22 mouse cellular contexts compared by ENCODE assay signal in genomic region chr1:178209966-178210365, GRCm38 (mm10). TPM values are rescaled to one million over a fixed set of nuclear protein-coding genes. Genes with fewer than 3 reads are reported as not detected.
DNase-seq lines count a peak whose midpoint lies in the region; ATAC-seq and TF ChIP-seq lines count a peak whose summit lies in the region.
"Had no signal": no experiment of that assay in that cellular context is flagged by ENCODE, and none has a peak within 500 bp of the region (broad histone marks: within the 10 kb centered on the region; RNA-seq: fewer than 3 reads in every experiment).

No protein-coding gene starts in this region.

- no peak for TF ChIP-seq CTCF in lung, embryonic 14.5 days (IDR thresholded peaks at IDR 0.05; ENCODE audit: low read depth)

- no peak overlapping the region for H3K4me2 ChIP-seq in heart, embryonic 15.5 days
- no peak overlapping the region for H3K4me2 ChIP-seq in lung, embryonic 14.5 days
- H3K4me2 ChIP-seq: forebrain, embryonic 13.5 days; limb, embryonic 15.5 days; midbrain, embryonic 12.5 days had no signal

- H3K4me1 ChIP-seq in heart, embryonic 15.5 days (replicated peaks), result peaks cover 14% of the 10 kb centered on the region
- no peaks in the 10 kb centered on the region for H3K4me1 ChIP-seq in lung, embryonic 14.5 days (ENCODE audit: insufficient read depth)
- H3K4me1 ChIP-seq: forebrain, embryonic 13.5 days; limb, embryonic 15.5 days; midbrain, embryonic 12.5 days had no signal

- ATAC-seq in heart, embryonic 15.5 days (replicated peaks; ENCODE audit: insufficient number of reproducible peaks, insufficient read depth, low FRiP score, low read depth), result no peak
- peak; percentile 88 for ATAC-seq in lung, embryonic 14.5 days (ENCODE audit: insufficient read depth)
- no peak for ATAC-seq in activated CD4-positive, CD25-positive, alpha-beta regulatory T cell, adult 4 months
- no peak for ATAC-seq in monocyte, adult 5-6 weeks (replicated peaks; ENCODE audit: insufficient number of reproducible peaks, low FRiP score, low TSS enrichment, poor library complexity, severe bottlenecking)
- ATAC-seq: forebrain, embryonic 13.5 days; hindbrain, postnatal 0 days; intestine, embryonic 16.5 days had no signal

- H3K27me3 ChIP-seq in heart, embryonic 15.5 days, result no peaks in the 10 kb centered on the region
- H3K27me3 ChIP-seq in lung, embryonic 14.5 days (ENCODE audit: insufficient read depth, low read length), result no peaks in the 10 kb centered on the region
- H3K27me3 ChIP-seq: forebrain, embryonic 13.5 days; limb, embryonic 15.5 days; midbrain, embryonic 12.5 days had no signal

- no peak overlapping the region for H3K9ac ChIP-seq in heart, embryonic 15.5 days
- H3K9ac ChIP-seq in lung, embryonic 14.5 days, result no peak overlapping the region
- H3K9ac ChIP-seq: forebrain, embryonic 13.5 days; limb, embryonic 15.5 days; liver, embryonic 14.5 days; midbrain, embryonic 12.5 days had no signal

- H3K36me3 ChIP-seq in heart, embryonic 15.5 days, result no peaks in the 10 kb centered on the region
- H3K36me3 ChIP-seq in lung, embryonic 14.5 days (ENCODE audit: insufficient read depth), result no peaks in the 10 kb centered on the region
- H3K36me3 ChIP-seq: limb, embryonic 15.5 days; midbrain, embryonic 12.5 days had no signal

- 0 out of 2 replicates have a peak overlapping the region, but pooled peaks have one; percentile 46 for H3K27ac ChIP-seq in heart, embryonic 15.5 days
- peak overlapping the region; percentile 54; the same call in 1 of the 2 replicates for H3K27ac ChIP-seq in lung, embryonic 14.5 days (ENCODE audit: low read depth)
- H3K27ac ChIP-seq: forebrain, embryonic 13.5 days; hindbrain, postnatal 0 days; limb, embryonic 15.5 days; liver, embryonic 14.5 days; midbrain, embryonic 12.5 days had no signal

- DNase-seq in heart, postnatal 25 days (ENCODE audit: low spot score), result no peak
- DNase-seq in lung, embryonic 14.5 days, result peak; percentile 58
- DNase-seq in lung, postnatal 10 days, result peak; percentile 65
- no peak for DNase-seq in testis, postnatal 10 days (ENCODE audit: low spot score)
- DNase-seq: adrenal gland, postnatal 10 days; cerebellum, adult 2 months; cerebellum, postnatal 36 days; gastrocnemius, postnatal 36 days; heart, postnatal 10 days; kidney, adult 9 months; kidney, postnatal 14 days; left cerebral cortex, postnatal 4 days; thymus, postnatal 14 days had no signal

- H3K9me3 ChIP-seq in heart, embryonic 15.5 days (replicated peaks), result no peaks in the 10 kb centered on the region
- no peaks in the 10 kb centered on the region for H3K9me3 ChIP-seq in lung, embryonic 14.5 days (ENCODE audit: low read depth, low read length)
- H3K9me3 ChIP-seq: forebrain, embryonic 13.5 days; limb, embryonic 15.5 days; midbrain, embryonic 12.5 days had no signal

- H3K4me3 ChIP-seq in heart, embryonic 15.5 days, result no peak overlapping the region
- H3K4me3 ChIP-seq in lung, embryonic 14.5 days (ENCODE audit: low read depth, low read length), result no peak overlapping the region
- H3K4me3 ChIP-seq: forebrain, embryonic 13.5 days; limb, embryonic 15.5 days; midbrain, embryonic 12.5 days had no signal

- intact Hi-C loops in heart, postnatal 25 days (cut with DNase I), result no loop called here

RNA-seq across cellular contexts. Expression of gene Desi2, which starts 22.7 kb away (rescaled TPM):
- polyA plus RNA-seq in heart, embryonic 15.5 days (2015; fragmentation: Nextera tagmentation; extraction: Ambion mirVana), result 21.2 and 27.6 TPM in 2 replicates
- 10 to 100 TPM; 17.8 to 18.7 TPM for total RNA-seq in heart, postnatal 25 days (2021)
- polyA plus RNA-seq in lung, embryonic 14.5 days (2014; fragmentation: Nextera tagmentation; extraction: Ambion mirVana), result 24.7 and 26.1 TPM in 2 replicates
- 1 to 10 TPM; 7.3 to 8.4 TPM for polyA plus RNA-seq in activated CD4-positive, CD25-positive, alpha-beta regulatory T cell, adult 4 months (2017; shearing (Covaris generic))
- total RNA-seq in monocyte, adult 5-6 weeks (2017), result 7.3 to 11.8 TPM (median 8.0 TPM) in 3 replicates

Comparison
In these comparisons a context has a peak if more than half of its experiments do, and no peak if none do; other contexts are left out.
1. DNase-seq: peak in lung, embryonic 14.5 days (single experiment) and lung, postnatal 10 days (single experiment); none in heart, postnatal 25 days (single experiment) and testis, postnatal 10 days (single experiment).